Mouse (Mus musculus) hindbrain, embryonic 12.5 days (tissue): Measurements from ENCODE around the gene Mcu. TPM values are rescaled to one million over a fixed set of nuclear protein-coding genes. Genes with fewer than 3 reads are reported as not detected.
A peak's percentile ranks its signal among the peaks of the same experiment; 100 is the strongest.

Source experiments
- ATAC-seq: fragments of 200-750 bp; cut with Nextera tagmentation; 2 replicates; pipeline ENCODE4 v1.8.0; 2017; ENCODE audit warnings: moderate TSS enrichment; ENCODE audit not compliant: low FRiP score
- H3K27ac ChIP-seq: fragments of 300-500 bp; sonication (generic); 2 replicates; pipeline ENCODE4 v1.5.1; 2016; ENCODE audit warnings: mild to moderate bottlenecking
- H3K27me3 ChIP-seq: fragments of 300-500 bp; sonication (generic); 2 replicates; pipeline ENCODE4 v1.6.1; 2016; ENCODE audit warnings: mild to moderate bottlenecking
- H3K36me3 ChIP-seq: fragments of 300-500 bp; sonication (generic); 2 replicates; pipeline ENCODE4 v1.6.1; 2016; ENCODE audit warnings: mild to moderate bottlenecking
- H3K4me1 ChIP-seq: fragments of 300-500 bp; sonication (generic); 2 replicates; pipeline ENCODE4 v1.6.1; 2016
- H3K4me2 ChIP-seq: fragments of 300-500 bp; sonication (generic); replicated peaks from 2 replicates; pipeline ENCODE4 v1.6.1; 2016; ENCODE audit warnings: mild to moderate bottlenecking
- H3K4me3 ChIP-seq: fragments of 300-500 bp; sonication (generic); 2 replicates; pipeline ENCODE4 v1.5.1; 2016; ENCODE audit warnings: mild to moderate bottlenecking
- H3K9ac ChIP-seq: fragments of 300-500 bp; sonication (generic); 2 replicates; pipeline ENCODE4 v1.6.1; 2016; ENCODE audit warnings: mild to moderate bottlenecking, moderate library complexity
- H3K9me3 ChIP-seq: fragments of 300-500 bp; sonication (generic); replicated peaks from 2 replicates; pipeline ENCODE4 v1.6.1; 2016; ENCODE audit warnings: mild to moderate bottlenecking
- WGBS: fragments of 180-500 bp; shearing (Covaris S2); methylation state at CpG from one replicate; pipeline ENCODE4 v1.1.7; 2016; 5-methylcytosine and 5-hydroxymethylcytosine counted together
- polyA plus RNA-seq: library from polyadenylated mRNA; unstranded; fragments of >200 nt; fragmentation: Nextera tagmentation; extraction: Ambion mirVana; gene quantifications from 2 replicates; pipeline ENCODE4 v1.2.1, GENCODE M21; 2016

The Mcu gene
- polyA plus RNA-seq, 1 experiment from 2014 or later: 23.2 TPM

- no peak overlapping the region for H3K4me2 ChIP-seq
- H3K9me3 ChIP-seq: no peaks in the 10 kb centered on the region
- H3K9ac ChIP-seq: no peak overlapping the region
- H3K4me3 ChIP-seq: no peak overlapping the region
- no peak for ATAC-seq
- no peaks in the 10 kb centered on the region for H3K4me1 ChIP-seq
- H3K27me3 ChIP-seq: no peaks in the 10 kb centered on the region
- WGBS: 83% methylated on average over 16 of the region's 16 CpGs
- no peaks in the 10 kb centered on the region for H3K36me3 ChIP-seq
- H3K27ac ChIP-seq: no peak overlapping the region
Measured at GRCm38 (mm10) chr10:59636751-59637533, 20.4 kb upstream of the Mcu start.

- no peak for ATAC-seq
- Histone ChIP-seq H3K9ac (no peak overlapping the region), H3K4me2 (no peak overlapping the region), H3K27ac (no peak overlapping the region), H3K4me3 (no peak overlapping the region), H3K36me3 (no peaks in the 10 kb centered on the region), H3K27me3 (no peaks in the 10 kb centered on the region), H3K9me3 (no peaks in the 10 kb centered on the region), H3K4me1 (no peaks in the 10 kb centered on the region)
- 85% methylated on average over 2 of the region's 2 CpGs for WGBS
Measured at GRCm38 (mm10) chr10:59636048-59636447, 19.6 kb upstream of the Mcu start.

- no peak overlapping the region for H3K4me3 ChIP-seq
- ATAC-seq: no peak
- 87% methylated on average over 4 of the region's 4 CpGs for WGBS
- no peaks in the 10 kb centered on the region for H3K27me3 ChIP-seq
- H3K36me3 ChIP-seq: no peaks in the 10 kb centered on the region
- H3K9me3 ChIP-seq: no peaks in the 10 kb centered on the region
- H3K4me2 ChIP-seq: no peak overlapping the region
- H3K9ac ChIP-seq: no peak overlapping the region
- no peak overlapping the region for H3K27ac ChIP-seq
- no peaks in the 10 kb centered on the region for H3K4me1 ChIP-seq
Measured at GRCm38 (mm10) chr10:59629506-59629782, 13.0 kb upstream of the Mcu start.

- Histone ChIP-seq H3K9me3 (no peaks in the 10 kb centered on the region), H3K4me1 (no peaks in the 10 kb centered on the region), H3K36me3 (no peaks in the 10 kb centered on the region), H3K4me2 (no peak overlapping the region), H3K27me3 (no peaks in the 10 kb centered on the region), H3K4me3 (no peak overlapping the region), H3K27ac (no peak overlapping the region), H3K9ac (no peak overlapping the region)
- WGBS: 81% methylated on average over 17 of the region's 17 CpGs
- no peak for ATAC-seq
Measured at GRCm38 (mm10) chr10:59628641-59629505, 12.4 kb upstream of the Mcu start.

- Histone ChIP-seq H3K4me1 (no peaks in the 10 kb centered on the region), H3K9ac (no peak overlapping the region), H3K4me2 (no peak overlapping the region), H3K9me3 (no peaks in the 10 kb centered on the region), H3K4me3 (no peak overlapping the region), H3K27ac (no peak overlapping the region), H3K27me3 (no peaks in the 10 kb centered on the region), H3K36me3 (no peaks in the 10 kb centered on the region)
- WGBS: 69% methylated on average over 5 of the region's 5 CpGs
- ATAC-seq: no peak
Measured at GRCm38 (mm10) chr10:59623496-59623895, 7.0 kb upstream of the Mcu start.

DNA sequence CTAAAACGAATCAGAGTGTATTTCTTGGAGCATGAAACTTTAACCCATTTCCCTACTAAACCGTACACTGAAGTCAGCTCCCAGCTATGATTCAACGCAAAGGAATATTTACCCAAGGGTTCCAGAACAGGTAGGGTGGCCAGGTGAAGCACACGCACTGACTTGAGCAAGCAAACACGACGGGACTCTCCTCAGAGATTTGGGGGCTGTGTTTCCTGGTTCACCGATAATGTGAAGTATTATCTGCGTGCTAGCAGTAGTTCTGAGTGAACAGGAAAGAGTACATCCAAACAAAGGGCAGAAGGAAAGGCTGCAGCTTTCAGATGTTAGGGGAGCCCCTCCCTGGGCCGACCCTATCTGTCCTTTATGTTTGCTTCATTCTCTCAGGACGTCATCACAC lies 4.9 kb upstream of the Mcu start:
- no peak for ATAC-seq
- H3K4me3 ChIP-seq: no peak overlapping the region
- H3K27ac ChIP-seq: no peak overlapping the region
- no peaks in the 10 kb centered on the region for H3K36me3 ChIP-seq
- H3K4me2 ChIP-seq: no peak overlapping the region
- no peak overlapping the region for H3K9ac ChIP-seq
- H3K4me1 ChIP-seq: no peaks in the 10 kb centered on the region
- no peaks in the 10 kb centered on the region for H3K27me3 ChIP-seq
- 76% methylated on average over 10 of the region's 10 CpGs for WGBS
- no peaks in the 10 kb centered on the region for H3K9me3 ChIP-seq

DNA sequence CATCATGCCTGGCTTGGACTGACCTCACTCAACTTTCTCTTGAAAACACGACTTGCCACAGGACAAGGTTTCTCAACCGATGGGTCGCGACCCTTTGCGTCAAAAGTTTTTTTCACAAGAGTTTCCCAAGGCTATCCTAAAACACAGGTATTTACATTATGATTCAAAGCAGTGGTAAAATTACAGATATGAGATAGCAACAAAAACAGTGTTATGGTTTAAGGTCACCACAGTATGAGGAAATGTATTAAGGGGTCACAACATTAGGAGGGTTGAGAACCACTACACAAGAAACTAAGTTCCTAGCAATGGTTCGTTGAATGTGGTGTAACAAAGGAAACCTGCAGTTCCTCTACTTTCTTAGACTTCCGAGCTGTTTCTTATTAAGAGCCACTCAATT lies 1.3 kb upstream of the Mcu start:
- 91% methylated on average over 7 of the region's 7 CpGs for WGBS
- H3K36me3 ChIP-seq: no peaks in the 10 kb centered on the region
- no peak for ATAC-seq

DNA sequence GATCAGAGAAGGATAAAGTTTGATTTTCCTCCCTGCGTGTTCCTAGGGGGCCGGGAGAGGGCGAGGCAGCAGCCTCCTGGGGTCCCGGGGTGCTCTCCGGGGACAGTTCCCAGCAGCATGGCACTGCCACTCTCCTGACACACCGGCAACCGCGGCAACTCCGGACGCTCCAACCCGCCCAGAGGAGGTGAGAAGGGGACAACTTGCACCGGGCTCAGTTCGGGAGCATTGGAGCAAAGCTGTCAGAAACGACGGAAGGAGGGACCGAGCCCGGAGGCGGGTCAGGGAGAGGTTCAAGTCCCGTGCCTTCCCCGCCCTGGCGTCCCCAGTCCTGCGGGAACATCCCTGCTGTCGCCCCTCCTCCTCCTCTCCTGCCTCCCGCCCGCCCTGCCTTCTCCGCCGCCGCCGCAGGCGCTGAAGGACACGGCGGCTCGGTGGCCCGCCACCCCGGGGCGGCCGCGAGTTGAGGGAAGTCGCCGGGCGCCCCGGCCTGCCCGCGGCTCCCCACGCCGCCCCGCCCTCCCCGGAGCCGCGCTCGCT lies 441 bp downstream of the Mcu start, which contains the start of gene Gm10322:
TSS of gene Gm10322 (plus strand) at position 83 of the 540 bp plus-strand sequence.
- Histone ChIP-seq H3K27ac (peak within 1 kb of the TSS; percentile 86), H3K4me3 (peak within 1 kb of the TSS; percentile 81), H3K27me3 (no peaks in the 10 kb centered on the region; the same call in 1 of the 2 replicates), H3K36me3 (no peaks in the 10 kb centered on the region), H3K9me3 (no peaks in the 10 kb centered on the region), H3K4me2 (peak within 1 kb of the TSS; percentile 67), H3K9ac (peak within 1 kb of the TSS; percentile 82), H3K4me1 (peaks cover 10% of the 10 kb centered on the region)
- 1% methylated on average over 39 of the region's 51 CpGs for WGBS
- peak; percentile 86 for ATAC-seq

More for the DNA sequence above, 1.3 kb upstream of the Mcu start:
- H3K9me3 ChIP-seq: no peaks in the 10 kb centered on the region
- no peaks in the 10 kb centered on the region; the same call in 1 of the 2 replicates for H3K27me3 ChIP-seq
- H3K4me3 ChIP-seq: no peak overlapping the region
- H3K4me1 ChIP-seq: peaks cover 10% of the 10 kb centered on the region
- H3K27ac ChIP-seq: no peak overlapping the region
- no peak overlapping the region for H3K4me2 ChIP-seq
- H3K9ac ChIP-seq: no peak overlapping the region

DNA sequence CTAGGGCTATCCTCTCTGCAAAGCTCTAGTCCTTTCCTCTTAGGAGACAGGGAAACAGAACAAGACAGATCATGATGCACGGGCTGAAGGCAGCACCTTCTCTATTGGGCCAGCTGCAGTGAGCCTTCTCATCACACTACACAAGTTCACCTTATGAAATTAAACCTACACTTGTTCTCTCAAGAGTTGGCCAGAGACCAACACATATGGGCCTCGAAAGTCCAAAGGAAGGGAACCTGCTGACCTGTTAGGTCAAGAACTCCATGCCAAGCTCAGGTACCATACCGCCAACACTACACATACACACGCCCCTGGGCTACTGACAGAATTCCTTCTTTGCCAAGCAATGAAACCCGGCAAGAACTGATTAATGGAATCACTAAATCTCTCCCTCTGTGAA lies 1.1 kb downstream of the Mcu start:
- Histone ChIP-seq H3K27me3 (no peaks in the 10 kb centered on the region; the same call in 1 of the 2 replicates), H3K4me2 (peak overlapping the region; percentile 67), H3K4me1 (peaks cover 10% of the 10 kb centered on the region), H3K36me3 (no peaks in the 10 kb centered on the region), H3K9ac (peak overlapping the region; percentile 82), H3K9me3 (no peaks in the 10 kb centered on the region), H3K4me3 (peak overlapping the region; percentile 81), H3K27ac (no peak overlapping the region)
- WGBS: 37% methylated on average over 5 of the region's 5 CpGs
- ATAC-seq: no peak

DNA sequence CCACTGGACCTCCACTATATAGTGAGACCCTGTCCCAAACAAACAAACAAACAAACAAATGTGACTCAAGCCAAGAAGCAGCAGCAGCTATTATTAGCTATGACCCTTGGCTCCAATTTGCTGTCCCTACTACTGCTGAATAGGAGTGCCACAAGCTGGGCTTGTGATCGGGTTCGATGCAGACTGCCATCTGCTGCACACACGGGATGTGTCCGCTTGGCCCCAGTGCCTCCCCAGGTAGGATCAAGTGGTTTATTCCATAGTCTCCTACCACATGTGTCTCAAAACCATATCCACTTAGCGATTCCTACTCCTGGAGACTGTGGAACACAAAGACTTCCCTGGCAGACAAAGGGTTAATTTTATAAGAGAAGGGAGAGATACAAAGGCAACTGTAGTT lies 2.4 kb downstream of the Mcu start:
- ATAC-seq: no peak
- H3K9ac ChIP-seq: no peak overlapping the region
- H3K4me1 ChIP-seq: peaks cover 10% of the 10 kb centered on the region
- no peak overlapping the region for H3K27ac ChIP-seq
- WGBS: 70% methylated on average over 5 of the region's 5 CpGs
- H3K4me2 ChIP-seq: no peak overlapping the region
- no peaks in the 10 kb centered on the region for H3K9me3 ChIP-seq
- H3K27me3 ChIP-seq: no peaks in the 10 kb centered on the region; the same call in 1 of the 2 replicates
- no peaks in the 10 kb centered on the region for H3K36me3 ChIP-seq
- H3K4me3 ChIP-seq: no peak overlapping the region

- Histone ChIP-seq H3K36me3 (no peaks in the 10 kb centered on the region), H3K27me3 (no peaks in the 10 kb centered on the region; the same call in 1 of the 2 replicates), H3K4me1 (peaks cover 10% of the 10 kb centered on the region), H3K9me3 (no peaks in the 10 kb centered on the region), H3K9ac (no peak overlapping the region), H3K27ac (no peak overlapping the region), H3K4me2 (no peak overlapping the region), H3K4me3 (no peak overlapping the region)
- 80% methylated on average over 5 of the region's 5 CpGs for WGBS
- ATAC-seq: no peak
Measured at GRCm38 (mm10) chr10:59613276-59613675, 3.2 kb downstream of the Mcu start.

DNA sequence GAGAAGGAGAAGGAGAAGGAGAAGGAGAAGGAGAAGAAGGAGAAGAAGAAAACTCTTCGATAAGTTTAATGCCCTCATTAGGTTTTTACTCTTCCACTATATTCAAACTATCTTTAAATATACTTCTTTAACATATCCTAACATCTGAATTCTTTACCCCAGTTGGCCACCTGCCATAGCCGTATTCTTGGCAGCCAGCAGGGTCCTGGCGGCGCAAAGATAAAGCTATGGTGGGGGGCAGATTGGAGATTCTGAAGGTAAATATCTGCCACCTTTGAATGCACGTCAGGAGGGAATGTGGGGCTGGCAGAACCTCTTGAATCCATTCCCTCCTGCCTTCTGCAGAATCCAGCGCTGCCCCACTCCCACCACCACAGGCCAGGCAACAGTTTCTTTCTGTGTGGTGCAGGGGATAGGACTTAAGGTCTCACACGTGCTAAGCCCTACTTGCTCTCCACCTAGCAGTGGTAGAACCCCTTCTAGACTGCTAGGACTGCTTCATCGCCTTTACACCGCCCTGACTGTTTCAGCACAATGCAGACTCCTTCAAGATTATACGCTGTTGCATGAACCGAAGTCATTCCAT lies 11.5 kb downstream of the Mcu start:
- no peak overlapping the region for H3K4me3 ChIP-seq
- H3K9me3 ChIP-seq: no peaks in the 10 kb centered on the region
- WGBS: 85% methylated on average over 11 of the region's 11 CpGs
- no peaks in the 10 kb centered on the region for H3K27me3 ChIP-seq
- no peaks in the 10 kb centered on the region for H3K36me3 ChIP-seq
- no peak overlapping the region for H3K4me2 ChIP-seq
- H3K9ac ChIP-seq: no peak overlapping the region
- H3K27ac ChIP-seq: no peak overlapping the region
- H3K4me1 ChIP-seq: no peaks in the 10 kb centered on the region
- ATAC-seq: no peak
